Mouse (Mus musculus) MEL-GATA-1-ER (cell line): ENCODE data around the gene Selenot.
"Not testable (repeated sequence)": the region's sequence is repeated elsewhere in the genome, so short reads cannot be mapped to it uniquely, and the experiment has no call there.

Source experiments
- DNase-seq: peaks from one replicate; pipeline ENCODE4 v3.0.0-alpha.2; 2012; ENCODE audit warnings: low read depth; ENCODE audit errors: extremely low read depth

Selenot gene

GRCm38 (mm10) chr3:58576137-58577066, at the start of gene Selenot:
Gene Selenot, plus strand, starts transcription at chr3:58576636.
- peak; percentile 85 for DNase-seq

GRCm38 (mm10) chr3:58536573-58536972, 39.9 kb upstream of the Selenot start:
- no peak for DNase-seq

DNA sequence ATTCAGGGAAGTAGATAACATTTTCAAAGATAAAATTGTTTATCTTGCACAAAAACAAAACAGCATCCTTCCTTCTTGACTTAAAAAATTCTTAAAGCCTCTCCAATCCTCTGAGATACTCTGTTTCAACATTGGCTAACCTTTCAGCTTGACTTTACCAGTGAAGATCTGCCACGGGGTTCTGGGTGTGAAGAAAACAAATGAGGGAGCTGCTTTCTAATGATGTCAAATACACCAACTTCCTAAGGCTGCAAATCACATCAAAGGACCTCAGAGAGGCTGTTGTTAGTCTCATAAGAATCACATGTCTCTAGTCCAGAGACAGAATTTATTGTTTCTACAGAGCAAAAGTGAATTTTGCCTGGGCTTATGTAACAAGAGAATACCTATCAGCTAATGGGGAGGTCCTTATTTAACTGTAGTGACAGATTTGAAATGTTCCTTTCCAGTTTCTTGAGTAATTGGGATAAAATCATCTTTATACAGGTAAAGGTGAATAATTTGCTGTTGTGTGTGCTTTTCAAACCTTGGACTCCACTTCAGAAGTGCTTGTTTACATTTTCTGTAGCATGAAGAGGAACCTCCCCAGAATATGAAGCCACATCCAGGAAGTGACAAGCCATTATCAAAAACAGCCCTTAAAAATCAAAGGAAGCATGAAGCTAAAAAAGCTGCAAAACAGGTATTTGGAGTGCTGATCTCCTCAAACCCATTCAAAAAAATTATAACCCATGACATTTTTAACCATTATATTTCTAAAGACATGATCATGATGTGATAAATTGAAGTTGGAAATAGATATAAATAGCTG, 24.2 kb upstream of the Selenot start:
- no peak for DNase-seq

DNA sequence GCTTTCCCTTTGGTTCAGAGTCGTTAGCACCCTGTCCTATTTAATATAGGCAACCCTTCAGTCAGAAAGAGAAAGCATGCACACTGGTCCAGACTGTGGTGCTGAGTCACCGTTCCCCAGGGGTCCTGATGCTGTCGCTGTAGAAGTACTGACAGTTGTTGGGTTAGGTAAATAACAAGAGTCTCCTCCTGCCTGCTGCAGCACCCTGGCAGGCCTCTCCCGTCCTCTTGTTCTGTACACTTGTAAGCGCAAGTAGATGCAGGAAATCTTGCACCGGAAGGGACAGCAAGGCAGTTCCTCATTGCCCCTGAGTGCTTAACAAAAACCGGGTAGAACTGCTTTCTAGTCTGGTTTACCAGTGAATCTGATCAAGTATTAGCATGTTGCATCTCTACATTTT, 19.8 kb upstream of the Selenot start:
- DNase-seq, result no peak

DNA sequence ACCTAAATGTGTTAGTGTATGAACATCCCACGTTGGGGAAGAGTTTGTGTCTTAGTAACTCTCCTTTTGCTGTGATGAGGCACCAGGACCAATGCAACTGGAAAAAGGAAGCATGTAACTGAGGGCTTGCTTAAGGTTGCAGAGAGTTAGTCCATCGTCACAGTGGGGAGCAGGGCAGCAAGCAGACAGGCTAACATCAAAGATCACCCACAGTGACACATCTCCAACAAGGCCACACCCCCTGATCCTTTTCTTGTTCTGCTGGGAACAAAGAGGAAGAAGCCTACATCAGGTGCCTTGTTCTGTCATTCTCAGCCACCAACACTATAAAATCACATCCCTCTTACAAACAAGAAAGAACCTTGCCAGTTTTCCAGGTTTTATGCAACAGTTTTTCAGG, 16.5 kb upstream of the Selenot start:
- no peak for DNase-seq

DNA sequence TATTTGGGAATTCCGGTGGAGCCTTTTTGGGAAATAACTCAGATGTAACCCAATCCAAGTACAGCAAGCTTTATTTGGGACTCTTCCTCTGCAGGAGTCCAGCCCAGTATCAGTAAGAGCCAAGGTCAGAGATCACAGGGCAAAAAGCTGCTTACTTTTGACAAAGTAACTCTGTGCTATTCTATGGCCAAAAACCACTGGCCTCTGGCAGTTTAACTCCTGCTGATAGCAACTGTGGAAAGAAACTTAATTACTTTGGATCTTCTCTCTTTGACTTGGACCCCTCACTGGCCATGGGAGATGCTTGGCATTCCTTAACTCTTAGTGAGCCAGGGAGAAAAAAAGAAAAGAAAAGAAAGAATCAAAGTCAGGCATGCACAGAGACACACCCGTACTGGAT, 15.0 kb upstream of the Selenot start:
- no peak for DNase-seq

DNA sequence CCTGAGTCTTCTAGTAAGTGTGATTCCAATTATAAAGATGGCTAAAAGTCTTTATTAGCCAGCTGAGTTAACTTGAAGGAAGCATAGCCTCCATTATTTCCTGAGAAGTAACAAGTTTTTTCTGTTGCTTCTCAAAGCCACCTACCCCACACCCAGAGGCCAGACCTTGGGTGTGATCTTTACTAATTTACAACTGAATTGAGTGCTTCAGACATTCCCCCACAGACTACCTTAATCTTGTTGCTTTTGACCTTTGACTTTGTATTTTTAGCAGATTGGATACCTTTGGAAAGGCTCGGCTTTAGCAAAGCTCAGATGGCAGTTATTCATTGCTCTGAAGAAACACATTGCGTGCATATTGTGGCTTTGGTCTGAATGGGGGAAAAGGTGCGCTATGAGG, 5.6 kb upstream of the Selenot start:
- DNase-seq, result no peak

GRCm38 (mm10) chr3:58577067-58577503, 649 bp downstream of the Selenot start:
- DNase-seq, result peak; percentile 29

DNA sequence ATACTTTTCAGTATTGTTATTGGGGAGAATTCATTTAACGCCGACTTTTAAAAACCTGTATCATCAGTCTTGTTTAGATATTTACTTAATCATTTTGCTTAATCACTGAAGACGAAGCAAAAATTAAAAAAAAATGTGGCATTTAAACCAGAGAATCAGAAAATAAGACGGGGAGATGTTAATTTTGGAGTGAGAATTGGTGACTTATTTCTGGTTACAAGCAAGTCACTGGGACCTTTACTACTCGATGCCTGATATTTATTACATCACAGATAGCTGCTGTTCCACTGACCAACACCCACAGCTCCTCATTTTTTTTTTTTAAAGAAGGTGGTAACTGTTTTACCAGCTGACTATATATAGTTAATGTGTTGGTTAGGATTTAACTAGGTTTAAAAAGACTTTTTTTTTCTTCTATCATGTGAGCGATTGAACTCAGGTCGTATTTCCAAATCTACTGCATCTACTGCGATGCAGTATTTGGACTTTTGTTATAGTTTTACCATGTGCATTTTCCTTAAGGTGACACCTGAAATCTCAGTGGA, 1.1 kb downstream of the Selenot start:
- peak; percentile 27 for DNase-seq

DNA sequence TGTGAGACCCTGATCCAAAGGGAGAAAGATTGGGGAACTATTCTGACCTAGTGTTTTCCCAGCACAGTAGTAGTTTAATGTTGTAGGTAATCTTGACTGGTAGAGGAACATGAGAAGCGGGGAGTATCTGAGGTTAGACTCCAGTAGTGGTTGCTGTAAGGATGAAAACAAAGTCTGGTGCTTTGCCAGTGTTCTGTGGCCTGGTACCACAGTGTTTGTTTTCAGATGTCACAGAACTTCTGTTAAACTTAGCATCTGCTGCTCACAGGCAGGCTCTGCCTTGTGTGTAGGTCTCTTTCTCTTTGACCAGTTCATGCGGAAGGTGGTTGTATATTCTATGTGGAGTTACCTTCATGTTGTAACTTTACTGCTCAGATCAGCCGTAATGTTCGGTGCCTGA, 5.1 kb downstream of the Selenot start:
- DNase-seq, result no peak

DNA sequence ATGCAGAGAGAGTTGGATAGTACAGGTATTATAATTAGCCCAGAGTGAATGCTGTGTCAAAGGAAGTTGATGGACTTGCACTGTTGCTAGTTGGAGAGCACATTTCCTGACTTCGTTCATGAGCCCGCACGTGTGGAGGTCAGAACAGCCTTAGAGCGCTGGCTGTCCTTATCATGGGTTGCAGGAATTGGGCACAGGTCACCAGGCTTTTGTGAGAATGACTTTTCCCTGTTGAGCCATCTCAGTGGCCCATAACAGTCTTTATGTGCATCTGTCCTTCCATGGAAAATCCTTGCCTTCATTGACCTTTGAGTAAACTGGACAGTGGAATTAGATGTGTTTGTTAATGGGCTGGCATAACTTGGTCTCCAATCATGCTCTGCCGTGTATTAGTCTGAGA, 5.9 kb downstream of the Selenot start:
- DNase-seq, result no peak

- DNase-seq, result peak; percentile 70
These were observed 6.5 kb downstream of the Selenot start for GRCm38 (mm10) chr3:58582788-58583426.

- DNase-seq, result not testable (repeated sequence)
These were observed 14.1 kb downstream of the Selenot start for GRCm38 (mm10) chr3:58590544-58590943.

GRCm38 (mm10) chr3:58592666-58593065, 16.2 kb downstream of the Selenot start:
- DNase-seq, result not testable (repeated sequence)

- DNase-seq, result no peak
These were observed 17.2 kb downstream of the Selenot start for GRCm38 (mm10) chr3:58593623-58594022.

DNA sequence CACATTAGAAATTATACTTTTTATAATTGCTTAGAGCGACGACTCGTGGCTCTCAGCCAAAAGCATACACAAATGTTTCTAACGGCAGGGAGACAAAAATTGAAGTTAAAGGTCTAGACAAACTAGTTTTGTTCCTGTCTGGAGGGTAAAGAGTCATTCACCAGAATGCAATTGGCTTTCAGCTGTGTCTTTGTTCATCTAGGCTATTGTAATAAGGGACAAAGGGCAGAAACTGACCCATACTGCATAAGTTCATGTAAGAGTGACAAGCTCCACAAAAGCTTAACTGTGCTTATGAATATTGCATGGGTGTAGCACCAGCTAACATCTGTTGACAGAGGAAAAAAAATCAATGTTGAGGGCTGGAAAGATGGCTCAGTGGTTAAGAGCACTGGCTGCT, 32.1 kb downstream of the Selenot start:
- DNase-seq, result no peak

GRCm38 (mm10) chr3:58609985-58610384, 33.5 kb downstream of the Selenot start:
- no peak for DNase-seq

- DNase-seq, result no peak
These were observed 44.6 kb downstream of the Selenot start for GRCm38 (mm10) chr3:58621066-58621465.

GRCm38 (mm10) chr3:58622665-58623394, 46.4 kb downstream of the Selenot start:
- no peak for DNase-seq

DNA sequence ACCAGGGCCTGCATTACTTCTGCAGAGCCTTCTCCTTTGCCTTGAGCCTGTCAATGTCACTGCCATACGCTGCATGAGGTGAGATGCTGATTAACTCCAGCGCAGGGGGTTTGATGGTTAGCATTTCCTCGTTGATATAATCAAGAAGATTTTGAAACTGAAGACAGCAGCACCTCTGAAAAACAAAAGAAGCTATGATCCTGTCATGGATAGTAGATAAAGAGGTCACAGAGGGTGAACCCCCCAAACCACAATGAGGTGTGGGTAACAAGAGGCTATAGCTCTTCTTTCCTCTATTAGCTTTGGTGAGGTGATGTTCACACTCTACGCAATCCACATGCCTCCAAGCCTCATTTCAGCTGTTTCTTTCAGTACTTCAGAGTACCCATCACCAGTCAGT, 48.5 kb downstream of the Selenot start:
- no peak for DNase-seq

DNA sequence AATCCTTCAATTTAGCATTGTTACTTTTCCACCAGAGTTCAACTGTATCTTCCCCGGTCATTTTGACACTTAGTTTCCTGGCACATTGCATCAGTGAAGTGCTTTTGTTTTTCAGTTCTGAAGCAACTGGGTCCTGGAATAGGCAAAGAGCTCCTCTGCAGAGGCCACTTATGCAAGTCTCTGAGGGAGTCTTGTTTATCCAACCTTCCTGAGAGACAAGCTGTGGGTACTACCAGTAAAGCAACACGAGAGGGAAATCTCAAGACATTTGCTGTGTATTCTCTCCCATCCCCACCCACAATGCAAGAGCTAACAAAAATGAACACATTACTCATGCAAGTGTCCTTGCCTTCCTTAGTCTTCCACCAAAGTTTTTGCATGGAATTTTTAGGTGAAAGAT, 55.3 kb downstream of the Selenot start:
- DNase-seq, result no peak
